Mouse (Mus musculus) intestine, embryonic 16.5 days (tissue): ENCODE results near the gene Ret. TPM values are rescaled to one million over a fixed set of nuclear protein-coding genes. Genes with fewer than 3 reads are reported as not detected.
A peak's percentile ranks its signal among the peaks of the same experiment; 100 is the strongest.

Experiments used
- ATAC-seq: fragments of 200-750 bp; cut with Nextera tagmentation; 2 replicates; pipeline ENCODE4 v1.8.0; 2017; ENCODE audit warnings: moderate TSS enrichment, moderate library complexity
- H3K27ac ChIP-seq: fragments of 300-500 bp; sonication (generic); 2 replicates; pipeline ENCODE4 v1.5.1; 2014; ENCODE audit warnings: mild to moderate bottlenecking, low read length
- H3K27me3 ChIP-seq: fragments of 300-500 bp; sonication (generic); replicated peaks from 2 replicates; pipeline ENCODE4 v1.6.1; 2014; ENCODE audit warnings: low read length, control low read depth, mixed read lengths; ENCODE audit not compliant: control insufficient read depth, insufficient read depth
- H3K36me3 ChIP-seq: fragments of 300-500 bp; sonication (generic); 2 replicates; pipeline ENCODE4 v1.6.1; 2014; ENCODE audit warnings: low read length, control low read depth; ENCODE audit not compliant: control insufficient read depth, insufficient read depth
- H3K4me1 ChIP-seq: fragments of 300-500 bp; sonication (generic); 2 replicates; pipeline ENCODE4 v1.6.1; 2014; ENCODE audit warnings: low read length, control low read depth, mixed read lengths; ENCODE audit not compliant: control insufficient read depth, insufficient read depth
- H3K4me2 ChIP-seq: fragments of 300-500 bp; sonication (generic); 2 replicates; pipeline ENCODE4 v1.6.1; 2014; ENCODE audit warnings: low read depth, low read length, control low read depth
- H3K4me3 ChIP-seq: fragments of 300-500 bp; sonication (generic); 2 replicates; pipeline ENCODE4 v1.5.1; 2014; ENCODE audit warnings: mild to moderate bottlenecking, low read length
- H3K9ac ChIP-seq: fragments of 300-500 bp; sonication (generic); 2 replicates; pipeline ENCODE4 v1.6.1; 2014; ENCODE audit warnings: low read depth, low read length
- H3K9me3 ChIP-seq: fragments of 300-500 bp; sonication (generic); 2 replicates; pipeline ENCODE4 v1.6.1; 2016; ENCODE audit warnings: low read length, control low read depth; ENCODE audit not compliant: control insufficient read depth
- WGBS: fragments of 180-500 bp; shearing (Covaris S2); extraction: QIAGEN DNeasy Blood & Tissue Kit; methylation state at CpG from one replicate; pipeline ENCODE4 v1.1.7; 2014; 5-methylcytosine and 5-hydroxymethylcytosine counted together
- polyA plus RNA-seq: library from polyadenylated mRNA; unstranded; fragments of >200 nt; fragmentation: Nextera tagmentation; extraction: Ambion mirVana; gene quantifications from 2 replicates; pipeline ENCODE4 v1.2.1, GENCODE M21; 2015

The Ret gene
- polyA plus RNA-seq, 1 experiment from 2014 or later, result 11.0 TPM

GRCm38 (mm10) chr6:118186620-118187284, 10.8 kb downstream of the Ret start:
- WGBS, result 55% methylated on average over 17 of the region's 17 CpGs
- H3K27me3 ChIP-seq, result no peaks in the 10 kb centered on the region
- no peak overlapping the region for H3K4me2 ChIP-seq
- no peak for ATAC-seq
- no peak overlapping the region for H3K9ac ChIP-seq
- H3K4me1 ChIP-seq, result peaks cover 15% of the 10 kb centered on the region
- H3K9me3 ChIP-seq, result no peaks in the 10 kb centered on the region
- H3K4me3 ChIP-seq, result no peak overlapping the region
- no peak overlapping the region for H3K27ac ChIP-seq
- H3K36me3 ChIP-seq, result no peaks in the 10 kb centered on the region

- WGBS, result 89% methylated on average over 10 of the region's 10 CpGs
Observed at GRCm38 (mm10) chr6:118184126-118184525, 13.4 kb downstream of the Ret start.

GRCm38 (mm10) chr6:118180085-118180423, 17.5 kb downstream of the Ret start:
- Histone ChIP-seq H3K9ac (no peak overlapping the region), H3K27ac (no peak overlapping the region), H3K9me3 (no peaks in the 10 kb centered on the region), H3K36me3 (no peaks in the 10 kb centered on the region), H3K4me1 (peaks cover 6% of the 10 kb centered on the region; the same call in 1 of the 2 replicates), H3K4me3 (no peak overlapping the region), H3K27me3 (no peaks in the 10 kb centered on the region), H3K4me2 (no peak overlapping the region)
- no peak; the same call in 1 of the 2 replicates for ATAC-seq
- WGBS, result 74% methylated on average over 12 of the region's 12 CpGs

More at GRCm38 (mm10) chr6:118184126-118184525, 13.4 kb downstream of the Ret start:
- ATAC-seq, result no peak
- no peaks in the 10 kb centered on the region for H3K36me3 ChIP-seq
- no peak overlapping the region for H3K4me2 ChIP-seq
- H3K9me3 ChIP-seq, result no peaks in the 10 kb centered on the region
- no peak overlapping the region for H3K9ac ChIP-seq
- peaks cover 16% of the 10 kb centered on the region for H3K4me1 ChIP-seq
- H3K27ac ChIP-seq, result no peak overlapping the region
- H3K4me3 ChIP-seq, result no peak overlapping the region
- H3K27me3 ChIP-seq, result no peaks in the 10 kb centered on the region

- no peak overlapping the region for H3K4me2 ChIP-seq
- H3K27ac ChIP-seq, result no peak overlapping the region
- no peak overlapping the region for H3K4me3 ChIP-seq
- ATAC-seq, result peak; percentile 84
- H3K9me3 ChIP-seq, result no peaks in the 10 kb centered on the region
- WGBS, result 61% methylated on average over 13 of the region's 13 CpGs
- no peaks in the 10 kb centered on the region for H3K36me3 ChIP-seq
- peaks cover 6% of the 10 kb centered on the region; the same call in 1 of the 2 replicates for H3K4me1 ChIP-seq
- H3K9ac ChIP-seq, result no peak overlapping the region
- H3K27me3 ChIP-seq, result no peaks in the 10 kb centered on the region
Observed at GRCm38 (mm10) chr6:118179316-118180084, 18.0 kb downstream of the Ret start.

- Histone ChIP-seq H3K9me3 (no peaks in the 10 kb centered on the region), H3K9ac (no peak overlapping the region), H3K4me2 (no peak overlapping the region), H3K27ac (no peak overlapping the region), H3K4me3 (no peak overlapping the region), H3K36me3 (no peaks in the 10 kb centered on the region), H3K4me1 (no peaks in the 10 kb centered on the region), H3K27me3 (no peaks in the 10 kb centered on the region)
- ATAC-seq, result peak; percentile 64
- WGBS, result 70% methylated on average over 5 of the region's 5 CpGs
Observed at GRCm38 (mm10) chr6:118173975-118174328, 23.6 kb downstream of the Ret start.

- H3K9me3 ChIP-seq, result no peaks in the 10 kb centered on the region
- H3K27me3 ChIP-seq, result no peaks in the 10 kb centered on the region
- no peak overlapping the region for H3K4me2 ChIP-seq
- 92% methylated on average over 18 of the region's 18 CpGs for WGBS
- no peak overlapping the region for H3K27ac ChIP-seq
- no peak for ATAC-seq
- H3K9ac ChIP-seq, result no peak overlapping the region
- H3K4me3 ChIP-seq, result no peak overlapping the region
- no peaks in the 10 kb centered on the region for H3K36me3 ChIP-seq
- H3K4me1 ChIP-seq, result no peaks in the 10 kb centered on the region
Observed at GRCm38 (mm10) chr6:118173251-118173974, 24.1 kb downstream of the Ret start.

GRCm38 (mm10) chr6:118171386-118171785, 26.1 kb downstream of the Ret start:
- no peaks in the 10 kb centered on the region for H3K36me3 ChIP-seq
- WGBS, result 89% methylated on average over 7 of the region's 7 CpGs
- H3K27ac ChIP-seq, result no peak overlapping the region
- H3K9me3 ChIP-seq, result no peaks in the 10 kb centered on the region
- no peak overlapping the region for H3K9ac ChIP-seq
- H3K4me2 ChIP-seq, result no peak overlapping the region
- H3K4me1 ChIP-seq, result no peaks in the 10 kb centered on the region
- no peaks in the 10 kb centered on the region; the same call in 1 of the 2 replicates for H3K27me3 ChIP-seq
- ATAC-seq, result no peak
- no peak overlapping the region for H3K4me3 ChIP-seq

- 86% methylated on average over 14 of the region's 14 CpGs for WGBS
- no peak for ATAC-seq
- Histone ChIP-seq H3K9me3 (no peaks in the 10 kb centered on the region), H3K4me1 (no peaks in the 10 kb centered on the region), H3K4me3 (no peak overlapping the region), H3K4me2 (no peak overlapping the region), H3K9ac (no peak overlapping the region), H3K27me3 (no peaks in the 10 kb centered on the region; the same call in 1 of the 2 replicates), H3K27ac (no peak overlapping the region), H3K36me3 (no peaks in the 10 kb centered on the region)
Observed at GRCm38 (mm10) chr6:118168106-118168505, 29.4 kb downstream of the Ret start.

GRCm38 (mm10) chr6:118167013-118167412, 30.5 kb downstream of the Ret start:
- H3K36me3 ChIP-seq, result no peaks in the 10 kb centered on the region
- no peak for ATAC-seq

More at GRCm38 (mm10) chr6:118167013-118167412, 30.5 kb downstream of the Ret start:
- Histone ChIP-seq H3K4me1 (no peaks in the 10 kb centered on the region), H3K4me3 (no peak overlapping the region), H3K9ac (no peak overlapping the region), H3K27me3 (no peaks in the 10 kb centered on the region; the same call in 1 of the 2 replicates), H3K4me2 (no peak overlapping the region), H3K27ac (no peak overlapping the region), H3K9me3 (no peaks in the 10 kb centered on the region)
- WGBS, result 82% methylated on average over 9 of the region's 9 CpGs
